Mouse (Mus musculus) limb, embryonic 11.5 days (tissue): ENCODE data around the gene Zfp385b. TPM values are rescaled to one million over a fixed set of nuclear protein-coding genes. Genes with fewer than 3 reads are reported as not detected.

Source experiments
- ATAC-seq: fragments of 200-750 bp; cut with Nextera tagmentation; 2 replicates; pipeline ENCODE4 v1.8.0; 2017; ENCODE audit warnings: low read depth; ENCODE audit not compliant: insufficient number of reproducible peaks, low FRiP score, low TSS enrichment
- DNase-seq: peaks from one replicate; pipeline ENCODE4 v3.0.0-alpha.2; 2015; ENCODE audit warnings: low spot score
- H3K27ac ChIP-seq: fragments of 300-500 bp; sonication (generic); replicated peaks from 2 replicates; pipeline ENCODE4 v1.5.1; 2014; ENCODE audit warnings: low read depth, mild to moderate bottlenecking, low read length
- H3K27me3 ChIP-seq: fragments of 300-500 bp; sonication (generic); 2 replicates; pipeline ENCODE4 v1.6.1; 2014; ENCODE audit warnings: mild to moderate bottlenecking, low read length, mixed read lengths; ENCODE audit not compliant: control insufficient read depth, insufficient read depth
- H3K36me3 ChIP-seq: fragments of 300-500 bp; sonication (generic); 2 replicates; pipeline ENCODE4 v1.6.1; 2014; ENCODE audit warnings: mild to moderate bottlenecking, low read length, moderate library complexity, mixed read lengths; ENCODE audit not compliant: control insufficient read depth, insufficient read depth
- H3K4me1 ChIP-seq: fragments of 300-500 bp; sonication (generic); 2 replicates; pipeline ENCODE4 v1.6.1; 2014; ENCODE audit warnings: low read length, mixed read lengths; ENCODE audit not compliant: control insufficient read depth, insufficient read depth
- H3K4me2 ChIP-seq: fragments of 300-500 bp; sonication (generic); 2 replicates; pipeline ENCODE4 v1.6.1; 2014; ENCODE audit warnings: low read depth, mild to moderate bottlenecking, moderate library complexity; ENCODE audit not compliant: severe bottlenecking
- H3K4me3 ChIP-seq: fragments of 300-500 bp; sonication (generic); 2 replicates; pipeline ENCODE4 v1.5.1; 2014; ENCODE audit warnings: low read depth, low read length
- H3K9ac ChIP-seq: fragments of 300-500 bp; sonication (generic); 2 replicates; pipeline ENCODE4 v1.6.1; 2014; ENCODE audit warnings: mild to moderate bottlenecking, low read length
- H3K9me3 ChIP-seq: fragments of 300-500 bp; sonication (generic); 2 replicates; pipeline ENCODE4 v1.6.1; 2016; ENCODE audit warnings: low read length; ENCODE audit not compliant: control insufficient read depth
- WGBS: fragments of 180-500 bp; shearing (Covaris S2); extraction: QIAGEN DNeasy Blood & Tissue Kit; methylation state at CpG from one replicate; pipeline ENCODE4 v1.1.7; 2014; 5-methylcytosine and 5-hydroxymethylcytosine counted together
- polyA plus RNA-seq: library from polyadenylated mRNA; unstranded; fragments of >200 nt; fragmentation: Nextera tagmentation; extraction: Ambion mirVana; gene quantifications from 2 replicates; pipeline ENCODE4 v1.2.1, GENCODE M21; 2014

Zfp385b gene
- polyA plus RNA-seq, 1 experiment from 2014 or later = 0.64 TPM

DNA sequence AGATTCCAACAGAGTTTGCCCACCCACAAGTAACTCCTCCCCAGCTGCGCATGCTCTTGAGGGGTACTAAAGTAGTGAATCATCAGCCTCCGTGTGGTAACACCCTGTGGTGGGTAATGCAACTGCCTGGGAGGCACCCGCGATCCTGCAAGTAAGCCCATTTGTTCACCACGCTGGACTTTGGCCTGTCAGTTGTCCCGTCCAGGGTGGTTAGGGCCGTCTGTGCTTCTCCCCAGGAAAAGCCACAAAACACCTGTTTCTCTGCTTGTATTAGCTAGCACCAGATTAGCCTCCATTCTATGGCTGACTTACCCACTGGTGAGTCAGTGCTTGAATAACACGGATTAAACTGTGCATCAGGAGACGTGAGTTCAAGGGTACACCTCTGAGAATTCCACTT, 442.6 kb downstream of the Zfp385b start:
- no peak overlapping the region for H3K27ac ChIP-seq
- no peak for DNase-seq
- H3K4me3 ChIP-seq = no peak overlapping the region
- H3K9ac ChIP-seq = no peak overlapping the region
- no peaks in the 10 kb centered on the region for H3K36me3 ChIP-seq
- no peaks in the 10 kb centered on the region for H3K4me1 ChIP-seq
- WGBS = 69% methylated on average over 9 of the region's 9 CpGs
- H3K4me2 ChIP-seq = no peak overlapping the region
- H3K9me3 ChIP-seq = no peaks in the 10 kb centered on the region
- no peaks in the 10 kb centered on the region for H3K27me3 ChIP-seq
- no peak for ATAC-seq

DNA sequence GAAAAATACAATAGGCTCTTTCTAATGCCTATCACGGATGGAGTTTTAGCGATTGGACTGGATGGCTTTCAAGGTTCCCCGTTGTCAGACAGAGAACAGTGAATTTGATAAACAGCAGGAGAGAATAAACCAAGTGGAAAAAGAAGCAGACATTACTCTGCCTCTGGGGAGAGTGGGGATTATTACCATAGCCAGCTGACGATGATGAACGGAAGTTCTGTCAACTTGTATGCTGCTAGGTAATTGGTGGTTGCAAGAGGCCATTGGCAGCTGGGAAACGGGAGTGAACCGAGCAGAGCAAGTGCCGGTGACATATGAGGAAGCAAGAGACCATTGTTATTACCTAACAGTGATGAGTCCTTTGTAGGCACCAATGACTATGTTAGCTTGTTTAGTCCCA, 444.3 kb downstream of the Zfp385b start:
- no peak for DNase-seq
- Histone ChIP-seq H3K4me3 (no peak overlapping the region), H3K27ac (no peak overlapping the region), H3K9ac (no peak overlapping the region), H3K4me1 (no peaks in the 10 kb centered on the region), H3K4me2 (no peak overlapping the region), H3K9me3 (no peaks in the 10 kb centered on the region), H3K27me3 (no peaks in the 10 kb centered on the region), H3K36me3 (no peaks in the 10 kb centered on the region)
- no peak for ATAC-seq
- 80% methylated on average over 8 of the region's 8 CpGs for WGBS

DNA sequence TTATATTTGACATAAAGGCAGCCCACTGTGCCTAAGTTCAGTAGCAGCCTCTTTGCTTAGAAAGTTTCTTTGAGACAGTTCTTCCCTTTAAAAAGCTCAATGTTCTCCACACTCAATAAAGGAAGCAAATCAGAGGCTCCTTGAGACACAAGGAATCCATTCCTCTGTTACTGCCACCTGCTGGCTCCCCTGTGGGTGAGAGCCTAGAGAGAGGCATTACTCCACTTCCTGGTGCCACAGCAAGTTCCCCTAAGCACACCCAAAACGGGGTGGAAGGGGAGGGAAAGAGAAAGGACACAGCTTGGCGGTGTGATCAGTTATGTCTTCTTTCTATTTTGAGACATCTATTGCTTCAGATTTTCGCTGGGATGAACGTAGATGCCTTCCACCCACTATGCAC, 450.3 kb downstream of the Zfp385b start:
- 66% methylated on average over 4 of the region's 4 CpGs for whole genome bisulfite sequencing
- no peaks in the 10 kb centered on the region for H3K9me3 ChIP-seq
- no peak overlapping the region for H3K27ac ChIP-seq
- no peak overlapping the region for H3K4me3 ChIP-seq
- H3K4me2 ChIP-seq = no peak overlapping the region
- H3K4me1 ChIP-seq = no peaks in the 10 kb centered on the region
- H3K9ac ChIP-seq = no peak overlapping the region
- no peak for ATAC-seq
- no peaks in the 10 kb centered on the region for H3K27me3 ChIP-seq
- H3K36me3 ChIP-seq = no peaks in the 10 kb centered on the region
- no peak for DNase-seq

Other genes starting within 250 kb of the Zfp385b start
- gene Cwc22, start 126.7 kb upstream of the Zfp385b start, polyA plus RNA-seq = 40.4 and 47.2 TPM in 2 replicates